Mouse (Mus musculus) left cerebral cortex, postnatal 10 days (tissue): ENCODE results near the gene Med24. TPM values are rescaled to one million over a fixed set of nuclear protein-coding genes. Genes with fewer than 3 reads are reported as not detected.

Experiments
- DNase-seq, 2 experiments: peaks; one replicate each; pipeline ENCODE4 v3.0.0; 2021 to 2022; ENCODE audit warnings: low spot score in 2 of 2, mixed read lengths in 1 of 2; ENCODE audit errors: extremely low spot score in 1 of 2
- intact Hi-C: fragments of 180-260 bp; cut with DNase I; formaldehyde crosslinking; loops from one replicate; pipeline ENCODE4 v1.15.1; 2025
- total RNA-seq, 2 experiments: library from RNA; stranded (reverse); gene quantifications; 2 replicates each; pipeline ENCODE4 v1.2.3; 2021

Med24 gene
- total RNA-seq, 2 experiments from 2014 or later = 91.7 to 102 TPM

DNA sequence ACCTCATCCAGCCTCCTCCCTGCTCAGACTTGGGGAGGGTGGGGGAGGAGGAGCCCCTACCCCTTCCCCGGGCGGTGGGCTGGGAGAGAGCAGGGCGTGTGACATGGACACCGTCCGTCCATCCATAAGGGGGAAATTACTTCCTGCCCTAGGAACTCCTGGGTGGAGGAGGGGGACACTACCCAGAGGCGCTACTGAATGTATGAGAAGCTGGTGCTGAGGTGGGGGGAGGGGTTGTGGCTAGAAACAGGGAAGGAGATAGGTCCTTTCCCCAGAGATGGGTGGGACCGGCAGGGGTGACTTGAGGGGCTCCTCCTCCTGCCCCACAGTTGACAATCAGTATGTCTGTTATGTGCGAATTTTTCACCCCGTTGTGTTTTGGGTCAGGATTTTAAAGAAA is 38.0 kb upstream of the Med24 start:
- DNase-seq = peak in 1 of 2 experiments; percentile 83

DNA sequence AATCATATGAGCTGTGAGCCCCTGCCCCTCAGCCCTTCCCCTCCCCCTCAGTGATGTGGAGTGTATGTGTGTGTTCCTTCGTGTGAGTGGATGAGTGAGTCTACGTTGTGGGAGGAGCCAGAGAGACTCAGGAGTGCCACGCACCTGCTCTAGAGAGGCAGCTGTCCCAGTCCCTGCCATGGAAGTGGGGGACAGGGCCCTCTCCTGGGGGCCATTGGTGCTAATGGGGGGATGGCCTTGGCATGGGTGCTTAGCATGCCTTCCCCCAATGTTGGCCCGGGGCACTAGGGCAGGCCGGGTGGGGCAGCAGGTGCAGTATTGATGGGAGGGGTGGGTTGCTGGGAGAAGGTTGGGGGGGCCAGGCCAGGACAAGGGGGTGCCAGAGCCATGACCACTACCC is 37.6 kb upstream of the Med24 start:
- DNase-seq = peak in 1 of 2 experiments; percentile 58
- intact Hi-C loops = no loop called here

More for the DNA sequence above, 38.0 kb upstream of the Med24 start:
- intact Hi-C loops = no loop called here

GRCm38 (mm10) chr11:98766346-98766745 is 37.1 kb upstream of the Med24 start:
- intact Hi-C loops = no loop called here
- no peak for DNase-seq

- intact Hi-C loops = no loop called here
Observed at GRCm38 (mm10) chr11:98765421-98766309, 36.4 kb upstream of the Med24 start.

GRCm38 (mm10) chr11:98764746-98765145 is 35.5 kb upstream of the Med24 start:
- no peak for DNase-seq
- intact Hi-C loops = loop anchor here (5.0 kb wide), 1 partner anchor 47 kb away; no protein-coding TSS in a partner anchor

More at GRCm38 (mm10) chr11:98765421-98766309, 36.4 kb upstream of the Med24 start:
- DNase-seq = peak in 1 of 2 experiments; percentile 62

DNA sequence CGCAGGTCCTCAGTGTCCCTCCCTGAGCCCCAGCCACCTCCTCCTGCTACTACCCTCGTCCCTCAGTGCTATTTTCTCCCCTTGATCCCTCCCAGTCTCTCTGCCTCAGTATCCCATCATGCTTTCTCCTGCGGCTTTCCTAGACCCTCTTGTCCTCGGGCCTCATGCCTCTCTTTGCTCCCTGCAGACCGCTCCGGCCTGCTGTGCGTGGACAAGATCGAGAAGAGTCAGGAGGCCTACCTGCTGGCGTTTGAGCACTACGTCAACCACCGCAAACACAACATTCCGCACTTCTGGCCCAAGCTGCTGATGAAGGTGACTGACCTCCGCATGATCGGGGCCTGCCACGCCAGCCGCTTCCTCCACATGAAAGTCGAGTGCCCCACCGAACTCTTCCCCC is 34.9 kb upstream of the Med24 start:
- peak in 1 of 2 experiments; percentile 52 for DNase-seq
- intact Hi-C loops = loop anchor here (5.0 kb wide), 1 partner anchor 47 kb away; no protein-coding TSS in a partner anchor

GRCm38 (mm10) chr11:98763502-98763861 is 34.2 kb upstream of the Med24 start:
- intact Hi-C loops = loop anchor here (5.0 kb wide), 1 partner anchor 46 kb away; no protein-coding TSS in a partner anchor
- DNase-seq = no peak

DNA sequence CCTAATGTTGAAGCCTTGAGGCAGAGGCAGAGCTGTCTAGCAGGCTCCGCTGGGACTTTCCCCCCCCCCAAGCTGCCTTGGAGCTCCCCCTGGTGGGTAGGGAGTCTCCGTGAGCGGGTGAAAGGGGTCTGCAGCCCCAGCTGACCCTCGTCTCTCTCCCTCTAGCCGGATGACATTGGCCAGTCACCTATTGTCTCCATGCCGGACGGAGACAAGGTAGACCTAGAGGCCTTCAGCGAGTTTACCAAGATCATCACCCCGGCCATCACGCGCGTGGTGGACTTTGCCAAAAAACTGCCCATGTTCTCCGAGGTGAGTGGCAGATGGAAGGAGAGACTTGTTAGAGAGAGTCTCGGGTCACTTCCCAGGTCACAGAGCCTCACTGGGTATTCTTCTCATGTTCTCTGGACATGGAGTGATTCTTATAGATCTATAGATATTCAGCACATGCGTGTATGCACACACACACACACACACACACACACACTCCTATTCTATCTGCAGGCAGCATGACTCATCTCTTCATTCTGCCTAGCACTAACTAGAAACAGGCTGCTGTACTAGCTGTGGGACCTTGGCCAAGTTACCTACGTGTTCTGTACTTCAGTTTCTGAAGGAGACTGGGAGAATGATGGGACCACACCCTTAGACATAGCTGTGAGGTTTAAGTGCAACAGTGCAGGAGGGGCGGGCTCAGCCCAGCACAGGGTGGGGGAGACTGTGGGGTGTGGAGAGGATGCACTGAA is 33.7 kb upstream of the Med24 start:
- intact Hi-C loops = loop anchor here (5.0 kb wide), 1 partner anchor 46 kb away; no protein-coding TSS in a partner anchor
- peak in 1 of 2 experiments; percentile 62 for DNase-seq

GRCm38 (mm10) chr11:98761939-98762338 is 32.7 kb upstream of the Med24 start:
- no peak for DNase-seq
- intact Hi-C loops = loop anchor here (5.0 kb wide), 1 partner anchor 45 kb away; no protein-coding TSS in a partner anchor

- DNase-seq = no peak
- intact Hi-C loops = no loop called here
Observed at GRCm38 (mm10) chr11:98756711-98757110, 27.5 kb upstream of the Med24 start.

GRCm38 (mm10) chr11:98755726-98756380 is 26.6 kb upstream of the Med24 start:
- no peak for DNase-seq
- intact Hi-C loops = no loop called here

- intact Hi-C loops = no loop called here
- peak in 1 of 2 experiments; percentile 84 for DNase-seq
Observed at GRCm38 (mm10) chr11:98754621-98755181, 25.5 kb upstream of the Med24 start.

DNA sequence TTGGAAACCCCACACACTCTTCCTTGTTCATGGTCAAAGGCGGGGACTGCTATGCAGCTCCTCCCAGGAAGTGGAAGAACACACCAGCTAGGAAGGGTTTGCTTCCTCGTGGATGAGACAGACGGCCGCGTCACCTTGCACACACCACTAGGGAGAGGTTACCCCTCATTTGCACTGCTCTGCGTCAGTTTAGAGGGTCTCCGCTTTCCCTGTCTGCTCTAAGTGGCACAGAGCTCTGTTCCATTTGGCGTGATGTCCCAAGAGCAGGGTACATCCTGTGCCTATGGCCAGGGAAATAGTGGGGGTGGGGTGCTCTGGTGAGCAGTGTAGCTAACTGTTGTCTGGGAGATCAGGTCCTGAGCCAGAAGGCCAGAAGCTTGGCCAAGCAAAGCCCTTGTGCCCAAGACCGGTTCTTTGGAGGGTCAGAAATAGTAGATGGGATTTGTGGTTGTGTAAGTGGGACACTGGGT is 25.0 kb upstream of the Med24 start:
- intact Hi-C loops = no loop called here
- peak in 1 of 2 experiments; percentile 45 for DNase-seq

GRCm38 (mm10) chr11:98753264-98753663 is 24.0 kb upstream of the Med24 start:
- intact Hi-C loops = no loop called here
- DNase-seq = no peak

- DNase-seq = no peak
Observed at GRCm38 (mm10) chr11:98752562-98753140, 23.4 kb upstream of the Med24 start.

GRCm38 (mm10) chr11:98751221-98751782 is 22.1 kb upstream of the Med24 start:
- peak in 1 of 2 experiments; percentile 59 for DNase-seq
- intact Hi-C loops = no loop called here

More at GRCm38 (mm10) chr11:98752562-98753140, 23.4 kb upstream of the Med24 start:
- intact Hi-C loops = no loop called here

GRCm38 (mm10) chr11:98750351-98751201 is 21.3 kb upstream of the Med24 start:
- peak; percentile 84 to 92 for DNase-seq
- intact Hi-C loops = no loop called here
